Mouse (Mus musculus) embryonic facial prominence, embryonic 12.5 days (tissue): ENCODE data around the gene Olfr695. TPM values are rescaled to one million over a fixed set of nuclear protein-coding genes. Genes with fewer than 3 reads are reported as not detected.

Source experiments
- ATAC-seq: fragments of 200-750 bp; cut with Nextera tagmentation; 2 replicates; pipeline ENCODE4 v1.8.0; 2017; ENCODE audit not compliant: insufficient number of reproducible peaks, insufficient read depth, low FRiP score, low TSS enrichment
- H3K27ac ChIP-seq: fragments of 300-500 bp; sonication (generic); 2 replicates; pipeline ENCODE4 v1.5.1; 2016; ENCODE audit warnings: mild to moderate bottlenecking
- H3K27me3 ChIP-seq: fragments of 300-500 bp; sonication (generic); 2 replicates; pipeline ENCODE4 v1.6.1; 2016; ENCODE audit warnings: mild to moderate bottlenecking, moderate library complexity
- H3K36me3 ChIP-seq: fragments of 300-500 bp; sonication (generic); 2 replicates; pipeline ENCODE4 v1.6.1; 2016; ENCODE audit warnings: mild to moderate bottlenecking
- H3K4me1 ChIP-seq: fragments of 300-500 bp; sonication (generic); 2 replicates; pipeline ENCODE4 v1.6.1; 2016
- H3K4me2 ChIP-seq: fragments of 300-500 bp; sonication (generic); replicated peaks from 2 replicates; pipeline ENCODE4 v1.6.1; 2016; ENCODE audit warnings: mild to moderate bottlenecking, moderate library complexity
- H3K4me3 ChIP-seq: fragments of 300-500 bp; sonication (generic); 2 replicates; pipeline ENCODE4 v1.5.1; 2016; ENCODE audit warnings: mild to moderate bottlenecking
- H3K9ac ChIP-seq: fragments of 300-500 bp; sonication (generic); 2 replicates; pipeline ENCODE4 v1.6.1; 2016; ENCODE audit warnings: mild to moderate bottlenecking, moderate library complexity
- H3K9me3 ChIP-seq: fragments of 300-500 bp; sonication (generic); 2 replicates; pipeline ENCODE4 v1.6.1; 2016; ENCODE audit warnings: mild to moderate bottlenecking, moderate library complexity
- WGBS: fragments of 180-500 bp; shearing (Covaris S2); methylation state at CpG from one replicate; pipeline ENCODE4 v1.1.7; 2016; 5-methylcytosine and 5-hydroxymethylcytosine counted together
- polyA plus RNA-seq: library from polyadenylated mRNA; unstranded; fragments of >200 nt; fragmentation: Nextera tagmentation; extraction: Ambion mirVana; gene quantifications from 2 replicates; pipeline ENCODE4 v1.2.1, GENCODE M21; 2016

Olfr695 gene
- polyA plus RNA-seq, 1 experiment from 2014 or later, result not detected

DNA sequence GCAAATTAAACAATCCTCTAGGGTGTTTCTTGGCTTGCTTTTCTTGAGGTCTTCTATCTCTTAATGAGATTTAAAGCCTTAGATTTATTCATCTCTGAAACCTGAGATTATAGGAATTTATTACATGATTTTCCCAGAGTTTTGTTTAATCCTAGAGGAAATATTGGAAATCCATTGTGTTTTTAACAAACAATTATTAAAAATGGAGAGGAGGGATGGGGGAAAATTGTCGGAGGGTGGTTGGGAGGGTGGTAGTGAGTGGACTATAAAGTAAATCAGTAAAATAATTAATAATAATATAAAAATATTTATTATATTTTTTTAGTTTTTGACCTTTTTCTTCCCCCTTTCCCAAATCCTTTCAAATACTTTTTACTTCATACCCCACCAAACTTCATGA, 24.5 kb downstream of the Olfr695 start, which contains the start of gene Olfr694:
Gene Olfr694, minus strand, starts transcription at position 101 of the 400 bp plus-strand sequence.
- Histone ChIP-seq H3K4me2 (no peak within 1 kb of the TSS), H3K4me3 (no peak within 1 kb of the TSS), H3K36me3 (no peaks in the 10 kb centered on the region), H3K4me1 (no peaks in the 10 kb centered on the region), H3K27me3 (no peaks in the 10 kb centered on the region), H3K9ac (no peak within 1 kb of the TSS), H3K9me3 (no peaks in the 10 kb centered on the region), H3K27ac (no peak within 1 kb of the TSS)
- WGBS, result 95% methylated on average over 1 of the region's 1 CpGs
- no peak for ATAC-seq

DNA sequence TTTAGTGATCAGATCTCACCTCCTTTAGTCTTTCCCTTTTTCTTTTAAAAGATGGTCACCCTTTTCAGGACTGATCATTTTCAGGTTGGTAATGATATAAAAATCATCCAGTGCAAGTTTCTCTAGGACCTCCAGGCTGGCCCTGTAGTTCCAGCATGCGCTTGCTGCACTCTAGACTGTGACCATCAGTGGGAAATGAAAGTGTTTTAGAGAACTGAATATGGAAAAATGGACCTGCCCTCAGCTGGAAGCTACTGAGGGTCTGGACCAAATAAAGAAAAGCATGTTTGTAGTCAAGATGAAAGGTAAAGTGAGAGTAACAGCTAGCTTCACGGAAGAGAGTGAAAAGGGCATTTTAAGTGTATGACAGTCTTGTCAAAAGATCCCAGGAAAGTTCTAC, 30.8 kb downstream of the Olfr695 start:
- no peak overlapping the region for H3K27ac ChIP-seq
- H3K9me3 ChIP-seq, result no peaks in the 10 kb centered on the region
- no peak overlapping the region for H3K4me2 ChIP-seq
- no peaks in the 10 kb centered on the region for H3K4me1 ChIP-seq
- H3K27me3 ChIP-seq, result no peaks in the 10 kb centered on the region
- H3K36me3 ChIP-seq, result no peaks in the 10 kb centered on the region
- 83% methylated on average over 2 of the region's 2 CpGs for WGBS
- no peak for ATAC-seq
- H3K4me3 ChIP-seq, result no peak overlapping the region
- no peak overlapping the region for H3K9ac ChIP-seq

DNA sequence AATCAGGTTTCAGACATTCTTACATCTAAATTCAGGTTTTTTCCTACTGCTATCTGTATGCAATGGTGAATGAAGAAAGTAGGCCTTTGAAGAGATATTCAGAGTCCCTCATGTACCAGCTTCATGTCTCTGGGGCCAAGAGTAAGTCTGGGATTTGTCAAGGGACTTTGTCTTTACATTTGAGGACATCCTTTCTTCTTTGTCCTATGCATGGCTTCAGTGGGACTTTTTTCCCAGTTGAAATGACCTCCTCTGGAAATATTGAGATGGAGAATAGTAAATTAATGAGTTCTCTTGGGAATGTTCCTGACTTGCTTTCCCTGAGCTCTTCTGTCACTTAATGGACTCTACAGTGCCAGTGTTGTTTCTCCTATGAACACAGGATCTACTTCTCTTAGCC, 35.7 kb downstream of the Olfr695 start, which contains the start of gene Olfr693:
Gene Olfr693, minus strand, starts transcription at position 101 of the 400 bp plus-strand sequence.
- H3K36me3 ChIP-seq, result no peaks in the 10 kb centered on the region
- no peak for ATAC-seq
- H3K4me1 ChIP-seq, result no peaks in the 10 kb centered on the region
- no peaks in the 10 kb centered on the region for H3K9me3 ChIP-seq
- no peaks in the 10 kb centered on the region for H3K27me3 ChIP-seq
- H3K27ac ChIP-seq, result no peak within 1 kb of the TSS
- no peak within 1 kb of the TSS for H3K4me3 ChIP-seq
- no peak within 1 kb of the TSS for H3K9ac ChIP-seq
- H3K4me2 ChIP-seq, result no peak within 1 kb of the TSS

Other genes with a start within 250 kb of the Olfr695 start
- not detected in 2 replicates for gene Olfr693, start 35.8 kb downstream of the Olfr695 start, polyA plus RNA-seq
- not detected in 2 replicates for gene Olfr694, start 24.6 kb downstream of the Olfr695 start, polyA plus RNA-seq
- gene Olfr697, start 26.0 kb upstream of the Olfr695 start, polyA plus RNA-seq, result not detected in 2 replicates
- not detected in 2 replicates for gene Olfr698, start 39.0 kb upstream of the Olfr695 start, polyA plus RNA-seq
- not detected in 2 replicates for gene Olfr699, start 76.8 kb upstream of the Olfr695 start, polyA plus RNA-seq
- not detected in 2 replicates for gene Olfr700, start 92.4 kb upstream of the Olfr695 start, polyA plus RNA-seq
- gene Olfr701, start 97.7 kb upstream of the Olfr695 start, polyA plus RNA-seq, result not detected in 2 replicates
- not detected in 2 replicates for gene Olfr702, start 117.5 kb upstream of the Olfr695 start, polyA plus RNA-seq
- gene Olfr703, start 127.0 kb upstream of the Olfr695 start, polyA plus RNA-seq, result not detected in 2 replicates
- gene Olfr704, start 146.8 kb upstream of the Olfr695 start, polyA plus RNA-seq, result not detected in 2 replicates
- not detected in 2 replicates for gene Olfr705, start 160.5 kb upstream of the Olfr695 start, polyA plus RNA-seq
- gene Olfr706, start 171.8 kb upstream of the Olfr695 start, polyA plus RNA-seq, result not detected in 2 replicates
- not detected in 2 replicates for gene Olfr707, start 184.8 kb upstream of the Olfr695 start, polyA plus RNA-seq
- not detected in 2 replicates for gene Olfr1532-ps1, start 191.6 kb upstream of the Olfr695 start, polyA plus RNA-seq
- not detected in 2 replicates for gene Olfr709-ps1, start 215.8 kb upstream of the Olfr695 start, polyA plus RNA-seq
- gene Olfr710, start 231.9 kb upstream of the Olfr695 start, polyA plus RNA-seq, result not detected in 2 replicates
- not detected in 2 replicates for gene Olfr6, start 247.5 kb upstream of the Olfr695 start, polyA plus RNA-seq